10 mouse cellular contexts compared by ENCODE assay signal in the genomic region with DNA sequence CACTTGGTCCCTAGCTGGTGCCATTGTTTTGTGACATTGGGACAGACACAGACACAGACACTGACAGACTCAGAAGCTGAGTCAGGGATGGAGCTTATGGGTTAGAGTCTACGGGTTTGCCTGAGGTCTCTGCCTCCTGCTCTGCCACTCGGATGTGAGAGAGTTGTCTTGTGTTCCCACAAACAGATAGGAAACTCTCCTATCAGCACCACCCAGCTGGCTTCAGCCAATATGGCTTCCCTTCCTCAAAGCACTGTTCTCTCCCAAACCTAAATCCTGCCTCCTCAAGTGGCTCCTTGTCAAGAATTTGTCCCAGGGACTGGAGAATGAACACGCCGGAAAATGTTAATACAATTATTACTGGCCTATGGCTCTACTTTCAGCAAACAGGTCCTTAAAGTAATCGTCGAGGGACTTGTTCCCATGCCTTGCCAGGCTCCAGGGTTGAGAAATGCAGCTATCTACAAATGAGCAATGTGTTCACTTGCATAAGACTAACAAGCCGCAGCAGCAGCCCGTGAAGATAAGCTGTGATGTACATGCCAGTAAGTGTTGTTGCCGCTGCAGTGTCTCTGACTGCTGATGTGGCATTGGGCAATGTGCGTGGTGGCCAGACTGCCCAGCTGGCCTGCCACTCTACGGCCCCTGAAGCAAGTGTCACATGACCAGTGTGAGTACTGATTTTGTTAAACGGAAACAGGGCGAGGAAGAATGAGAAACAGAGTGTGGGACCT. TPM values are rescaled to one million over a fixed set of nuclear protein-coding genes. Genes with fewer than 3 reads are reported as not detected.
A peak's percentile ranks its signal among the peaks of the same experiment; 100 is the strongest.
DNase-seq lines count a peak whose midpoint lies in the region; ATAC-seq and TF ChIP-seq lines count a peak whose summit lies in the region.
"Had no signal": no experiment of that assay in that cellular context is flagged by ENCODE, and none has a peak within 500 bp of the region (broad histone marks: within the 10 kb centered on the region; RNA-seq: fewer than 3 reads in every experiment).

No protein-coding gene starts in this region.

- H3K4me1 ChIP-seq in liver, embryonic 15.5 days (replicated peaks) = peaks cover 20% of the 10 kb centered on the region
- no peaks in the 10 kb centered on the region for H3K4me1 ChIP-seq in stomach, postnatal 0 days (replicated peaks; ENCODE audit: control insufficient read depth, insufficient read depth)

- peak; percentile 75 for ATAC-seq in liver, embryonic 15.5 days (ENCODE audit: insufficient read depth)
- ATAC-seq in stomach, postnatal 0 days (ENCODE audit: low FRiP score, low TSS enrichment) = 0 out of 2 replicates have a peak, but pooled peaks have one; percentile 35
- no peak for ATAC-seq in cerebellum, adult (ENCODE audit: insufficient number of reproducible peaks, low FRiP score, low TSS enrichment)
- ATAC-seq in activated CD4-positive, CD25-positive, alpha-beta regulatory T cell, adult 4 months = no peak
- ATAC-seq: midbrain, embryonic 13.5 days had no signal

- no peak for TF ChIP-seq EP300 in stomach, postnatal 0 days (optimal IDR thresholded peaks at IDR 0.05)

- no peaks in the 10 kb centered on the region for H3K36me3 ChIP-seq in liver, embryonic 15.5 days (replicated peaks)
- H3K36me3 ChIP-seq in stomach, postnatal 0 days (ENCODE audit: control insufficient read depth, insufficient read depth, low read length) = no peaks in the 10 kb centered on the region
- H3K36me3 ChIP-seq: midbrain, embryonic 13.5 days had no signal

- H3K4me3 ChIP-seq in liver, embryonic 15.5 days (replicated peaks) = no peak overlapping the region
- H3K4me3 ChIP-seq in stomach, postnatal 0 days (ENCODE audit: low read depth, low read length) = no peak overlapping the region
- H3K4me3 ChIP-seq: midbrain, embryonic 13.5 days had no signal

- 0 out of 2 replicates have a peak overlapping the region, but pooled peaks have one; percentile 33 for H3K27ac ChIP-seq in liver, embryonic 15.5 days (replicated peaks)
- no peak overlapping the region for H3K27ac ChIP-seq in stomach, postnatal 0 days (replicated peaks)
- H3K27ac ChIP-seq: midbrain, embryonic 13.5 days had no signal

- TF ChIP-seq CTCF in stomach, postnatal 0 days (IDR thresholded peaks at IDR 0.05; ENCODE audit: low read depth) = no peak

- H3K27me3 ChIP-seq in liver, embryonic 15.5 days = no peaks in the 10 kb centered on the region
- no peaks in the 10 kb centered on the region for H3K27me3 ChIP-seq in stomach, postnatal 0 days (ENCODE audit: control insufficient read depth, insufficient read depth, low read length)
- H3K27me3 ChIP-seq: midbrain, embryonic 13.5 days had no signal

- DNase-seq in adrenal gland, adult 2 months = peak; percentile 38
- no peak for DNase-seq in adrenal gland, adult 8-10 months
- DNase-seq in urinary bladder, postnatal 36 days (ENCODE audit: low spot score in 2 of 2) = peak; percentile 29 to 61
- no peak for DNase-seq in urinary bladder, postnatal 4 days (ENCODE audit: low spot score in 2 of 2)
- peak; percentile 22 for DNase-seq in stomach, postnatal 0 days (ENCODE audit: low spot score)
- DNase-seq: kidney, postnatal 10 days had no signal

- peak overlapping the region; percentile 15; the same call in 1 of the 2 replicates for H3K4me2 ChIP-seq in liver, embryonic 15.5 days
- no peak overlapping the region for H3K4me2 ChIP-seq in stomach, postnatal 0 days (replicated peaks; ENCODE audit: low read depth)
- H3K4me2 ChIP-seq: midbrain, embryonic 13.5 days had no signal

- 25% methylated on average over 13 of the region's 13 CpGs for WGBS in liver, embryonic 15.5 days (ENCODE audit: insufficient replicate concordance)
- WGBS in stomach, postnatal 0 days = 63% methylated on average over 13 of the region's 13 CpGs

- no peaks in the 10 kb centered on the region for H3K9me3 ChIP-seq in liver, embryonic 15.5 days (replicated peaks)
- H3K9me3 ChIP-seq in stomach, postnatal 0 days (ENCODE audit: control insufficient read depth, low read length) = no peaks in the 10 kb centered on the region
- H3K9me3 ChIP-seq: midbrain, embryonic 13.5 days had no signal

- H3K9ac ChIP-seq in liver, embryonic 15.5 days = no peak overlapping the region
- no peak overlapping the region for H3K9ac ChIP-seq in stomach, postnatal 0 days (ENCODE audit: low read length)
- H3K9ac ChIP-seq: midbrain, embryonic 13.5 days had no signal

RNA-seq across cellular contexts. Expression of a gene that starts 33.6 kb away (rescaled TPM):
- not detected for total RNA-seq in adrenal gland, adult 2 months (2021)
- 0.10 TPM in 1 of 2 replicates, not detected in the other for polyA plus RNA-seq in adrenal gland, adult 2 months (2012; rRNA removed)
- total RNA-seq in adrenal gland, adult 8-10 months (2022) = under 1 TPM in 2 of 4 experiments, not detected in 2; 0.22 to 0.30 TPM
- polyA plus RNA-seq in liver, embryonic 15.5 days (2015; fragmentation: Nextera tagmentation; extraction: Ambion mirVana) = 0.09 and 0.10 TPM in 2 replicates
- 0.06 and 0.21 TPM in 2 replicates for polyA plus RNA-seq in stomach, postnatal 0 days (2015; fragmentation: Nextera tagmentation; extraction: Ambion mirVana)
- polyA plus RNA-seq in activated CD4-positive, CD25-positive, alpha-beta regulatory T cell, adult 4 months (2017; shearing (Covaris generic)) = not detected

RNA-seq across cellular contexts. Expression of a gene that starts 50.7 kb away (rescaled TPM):
- not detected for total RNA-seq in adrenal gland, adult 2 months (2021)
- not detected in 2 replicates for polyA plus RNA-seq in adrenal gland, adult 2 months (2012; rRNA removed)
- total RNA-seq in adrenal gland, adult 8-10 months (2022) = not detected
- not detected in 2 replicates for polyA plus RNA-seq in liver, embryonic 15.5 days (2015; fragmentation: Nextera tagmentation; extraction: Ambion mirVana)
- polyA plus RNA-seq in stomach, postnatal 0 days (2015; fragmentation: Nextera tagmentation; extraction: Ambion mirVana) = 1.3 and 1.4 TPM in 2 replicates
- polyA plus RNA-seq in activated CD4-positive, CD25-positive, alpha-beta regulatory T cell, adult 4 months (2017; shearing (Covaris generic)) = not detected
- polyA plus RNA-seq: midbrain, embryonic 13.5 days had no signal

Comparison
In these comparisons a context has a peak if more than half of its experiments do, and no peak if none do; other contexts are left out.
1. DNase-seq: peak in adrenal gland, adult 2 months (single experiment), urinary bladder, postnatal 36 days (2 of 2) and stomach, postnatal 0 days (single experiment); none in adrenal gland, adult 8-10 months (single experiment) and urinary bladder, postnatal 4 days (0 of 2).
2. ATAC-seq: peak in liver, embryonic 15.5 days (single experiment) and stomach, postnatal 0 days (single experiment); none in cerebellum, adult (single experiment) and activated CD4-positive, CD25-positive, alpha-beta regulatory T cell, adult 4 months (single experiment).